Mouse (Mus musculus) lung, embryonic 14.5 days (tissue): Measurements from ENCODE around the gene Avpr1a. TPM values are rescaled to one million over a fixed set of nuclear protein-coding genes. Genes with fewer than 3 reads are reported as not detected.

Experiments used
- ATAC-seq: fragments of 200-750 bp; cut with Nextera tagmentation; 2 replicates; pipeline ENCODE4 v1.8.0; 2017; ENCODE audit warnings: mild to moderate bottlenecking, moderate TSS enrichment, moderate library complexity; ENCODE audit not compliant: insufficient read depth
- DNase-seq: peaks from one replicate; pipeline ENCODE4 v3.0.0-alpha.2; 2015
- H3K27ac ChIP-seq: fragments of 300-500 bp; sonication (generic); 2 replicates; pipeline ENCODE4 v1.5.1; 2014; ENCODE audit warnings: low read depth, mild to moderate bottlenecking, moderate library complexity
- H3K27me3 ChIP-seq: fragments of 300-500 bp; sonication (generic); 2 replicates; pipeline ENCODE4 v1.6.1; 2014; ENCODE audit warnings: low read length, control low read depth; ENCODE audit not compliant: insufficient read depth
- H3K36me3 ChIP-seq: fragments of 300-500 bp; sonication (generic); 2 replicates; pipeline ENCODE4 v1.6.1; 2014; ENCODE audit warnings: control low read depth; ENCODE audit not compliant: insufficient read depth
- H3K4me1 ChIP-seq: fragments of 300-500 bp; sonication (generic); 2 replicates; pipeline ENCODE4 v1.6.1; 2014; ENCODE audit warnings: antibody characterized with exemption, control low read depth; ENCODE audit not compliant: insufficient read depth
- H3K4me2 ChIP-seq: fragments of 300-500 bp; sonication (generic); 2 replicates; pipeline ENCODE4 v1.6.1; 2014; ENCODE audit warnings: mild to moderate bottlenecking
- H3K4me3 ChIP-seq: fragments of 300-500 bp; sonication (generic); 2 replicates; pipeline ENCODE4 v1.5.1; 2014; ENCODE audit warnings: low read depth, low read length
- H3K9ac ChIP-seq: fragments of 300-500 bp; sonication (generic); 2 replicates; pipeline ENCODE4 v1.6.1; 2014
- H3K9me3 ChIP-seq: fragments of 300-500 bp; sonication (generic); 2 replicates; pipeline ENCODE4 v1.6.1; 2016; ENCODE audit warnings: low read depth, low read length, control low read depth
- CTCF ChIP-seq: IDR thresholded peaks from 2 replicates; pipeline ENCODE4 v1.5.1; 2016; ENCODE audit warnings: antibody characterized with exemption, low read depth
- WGBS: fragments of 180-500 bp; shearing (Covaris S2); extraction: QIAGEN DNeasy Blood & Tissue Kit; methylation state at CpG from one replicate; pipeline ENCODE4 v1.1.7; 2014; 5-methylcytosine and 5-hydroxymethylcytosine counted together
- polyA plus RNA-seq: library from polyadenylated mRNA; unstranded; fragments of >200 nt; fragmentation: Nextera tagmentation; extraction: Ambion mirVana; gene quantifications from 2 replicates; pipeline ENCODE4 v1.2.1, GENCODE M21; 2014

Gene Avpr1a
- polyA plus RNA-seq: 0.62 and 0.92 TPM in 2 replicates

- peak; percentile 70 for ATAC-seq
- Histone ChIP-seq H3K27ac (no peak within 1 kb of the TSS), H3K4me2 (peak within 1 kb of the TSS; percentile 90), H3K27me3 (peaks cover 31% of the 10 kb centered on the region), H3K9ac (peak within 1 kb of the TSS; percentile 28; the same call in 1 of the 2 replicates), H3K4me1 (peaks cover 7% of the 10 kb centered on the region; the same call in 1 of the 2 replicates), H3K36me3 (no peaks in the 10 kb centered on the region), H3K9me3 (no peaks in the 10 kb centered on the region), H3K4me3 (peak within 1 kb of the TSS; percentile 46)
- TF ChIP-seq CTCF: peak; percentile 39
- 5% methylated on average over 34 of the region's 34 CpGs for WGBS
- DNase-seq: peak; percentile 60
Measured at GRCm38 (mm10) chr10:122447861-122448716, at the start of gene Avpr1a. Gene Avpr1a, plus strand, starts transcription at chr10:122448499.

GRCm38 (mm10) chr10:122402270-122402669 is 46.0 kb upstream of the Avpr1a start:
- Histone ChIP-seq H3K27ac (no peak overlapping the region), H3K9me3 (no peaks in the 10 kb centered on the region), H3K4me1 (no peaks in the 10 kb centered on the region), H3K36me3 (no peaks in the 10 kb centered on the region), H3K9ac (no peak overlapping the region), H3K27me3 (no peaks in the 10 kb centered on the region), H3K4me2 (no peak overlapping the region), H3K4me3 (no peak overlapping the region)
- WGBS: 38% methylated on average over 1 of the region's 1 CpGs
- no peak for DNase-seq
- ATAC-seq: no peak
- TF ChIP-seq CTCF: no peak

- H3K4me2 ChIP-seq: no peak overlapping the region
- TF ChIP-seq CTCF: no peak
- ATAC-seq (no peak), DNase-seq (no peak)
- peaks cover 5% of the 10 kb centered on the region; the same call in 1 of the 2 replicates for H3K4me1 ChIP-seq
- H3K27ac ChIP-seq: no peak overlapping the region
- WGBS: 73% methylated on average over 6 of the region's 6 CpGs
- H3K9ac ChIP-seq: no peak overlapping the region
- H3K4me3 ChIP-seq: no peak overlapping the region
- H3K36me3 ChIP-seq: no peaks in the 10 kb centered on the region
- no peaks in the 10 kb centered on the region for H3K9me3 ChIP-seq
- no peaks in the 10 kb centered on the region for H3K27me3 ChIP-seq
Measured at GRCm38 (mm10) chr10:122406333-122406732, 42.0 kb upstream of the Avpr1a start.

GRCm38 (mm10) chr10:122408697-122409409 is 39.4 kb upstream of the Avpr1a start:
- DNase-seq: peak; percentile 83
- Histone ChIP-seq H3K4me2 (no peak overlapping the region), H3K9me3 (no peaks in the 10 kb centered on the region), H3K27ac (no peak overlapping the region), H3K4me1 (peaks cover 5% of the 10 kb centered on the region; the same call in 1 of the 2 replicates), H3K36me3 (no peaks in the 10 kb centered on the region), H3K4me3 (no peak overlapping the region), H3K9ac (no peak overlapping the region), H3K27me3 (no peaks in the 10 kb centered on the region)
- peak; percentile 87 for ATAC-seq
- TF ChIP-seq CTCF: no peak
- 44% methylated on average over 7 of the region's 7 CpGs for WGBS

- ATAC-seq (no peak), DNase-seq (no peak)
- Histone ChIP-seq H3K4me1 (peaks cover 5% of the 10 kb centered on the region; the same call in 1 of the 2 replicates), H3K9ac (no peak overlapping the region), H3K36me3 (no peaks in the 10 kb centered on the region), H3K27ac (no peak overlapping the region), H3K4me2 (no peak overlapping the region), H3K9me3 (no peaks in the 10 kb centered on the region), H3K27me3 (no peaks in the 10 kb centered on the region), H3K4me3 (no peak overlapping the region)
- WGBS: 64% methylated on average over 2 of the region's 2 CpGs
- no peak for TF ChIP-seq CTCF
Measured at GRCm38 (mm10) chr10:122410791-122411190, 37.5 kb upstream of the Avpr1a start.

- ATAC-seq (no peak), DNase-seq (no peak)
- no peaks in the 10 kb centered on the region for H3K27me3 ChIP-seq
- no peak overlapping the region for H3K27ac ChIP-seq
- H3K9me3 ChIP-seq: no peaks in the 10 kb centered on the region
- H3K4me1 ChIP-seq: no peaks in the 10 kb centered on the region
- H3K4me3 ChIP-seq: no peak overlapping the region
- no peak for TF ChIP-seq CTCF
- H3K9ac ChIP-seq: no peak overlapping the region
- 21% methylated on average over 4 of the region's 4 CpGs for WGBS
- no peaks in the 10 kb centered on the region for H3K36me3 ChIP-seq
- no peak overlapping the region for H3K4me2 ChIP-seq
Measured at GRCm38 (mm10) chr10:122432690-122433089, 15.6 kb upstream of the Avpr1a start.

- WGBS: 30% methylated on average over 7 of the region's 10 CpGs
- Histone ChIP-seq H3K9ac (no peak overlapping the region), H3K4me3 (no peak overlapping the region), H3K27ac (no peak overlapping the region), H3K9me3 (no peaks in the 10 kb centered on the region), H3K4me2 (no peak overlapping the region), H3K4me1 (peaks cover 7% of the 10 kb centered on the region; the same call in 1 of the 2 replicates), H3K36me3 (no peaks in the 10 kb centered on the region), H3K27me3 (peaks cover 31% of the 10 kb centered on the region)
- TF ChIP-seq CTCF: peak; percentile 79
- peak; percentile 29; the same call in 1 of the 2 replicates for ATAC-seq
- peak; percentile 89 for DNase-seq
Measured at GRCm38 (mm10) chr10:122447275-122447674, 1.0 kb upstream of the Avpr1a start.
